Mouse (Mus musculus): ENCODE data around the gene Pwwp2b. TPM values are rescaled to one million over a fixed set of nuclear protein-coding genes. Genes with fewer than 3 reads are reported as not detected.
A peak's percentile ranks its signal among the peaks of the same experiment; 100 is the strongest.

Gene Pwwp2b
- polyA plus RNA-seq (2014; fragmentation: Nextera tagmentation; extraction: Ambion mirVana), result 13.1 and 13.5 TPM in 2 replicates

DNA sequence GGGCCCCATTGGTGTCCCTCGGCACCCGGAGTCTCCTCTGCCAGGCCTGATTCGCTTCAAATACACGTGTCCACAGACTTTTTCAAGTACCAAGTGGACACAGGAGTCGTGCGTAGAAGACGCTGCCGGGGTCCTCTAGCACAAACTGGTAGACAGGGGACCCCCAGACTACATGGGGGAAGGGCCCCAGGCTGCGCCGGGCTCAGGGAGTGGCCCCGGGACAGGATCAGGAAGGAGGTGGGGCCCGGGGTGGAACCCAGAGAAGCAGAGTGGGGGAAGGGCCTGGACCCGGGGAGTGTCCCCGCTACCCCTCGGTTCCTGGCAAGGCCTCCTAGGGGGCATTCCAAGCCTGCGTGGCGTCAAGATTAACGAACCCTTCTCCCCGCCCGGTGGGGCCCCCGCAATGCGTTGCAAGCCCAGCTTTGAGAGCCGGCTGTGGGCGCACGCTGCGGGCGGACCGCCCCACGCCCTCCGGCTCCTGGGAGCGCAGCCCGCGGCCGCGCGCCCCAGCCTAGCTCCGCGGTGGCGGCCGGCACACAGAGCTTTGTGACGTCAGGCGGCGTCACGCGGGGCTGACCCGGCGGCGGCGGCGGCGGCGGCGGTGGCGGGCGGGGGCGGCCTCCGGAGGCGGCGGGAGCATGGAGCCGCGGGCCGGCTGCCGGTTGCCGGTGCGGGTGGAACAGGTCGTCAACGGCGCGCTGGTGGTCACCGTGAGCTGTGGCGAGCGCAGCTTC, at the start of gene Pwwp2b:
Gene Pwwp2b, plus strand, starts transcription at position 602 of the 734 bp plus-strand sequence.
- TF ChIP-seq CTCF (IDR thresholded peaks at IDR 0.05; ENCODE audit: low read depth), result no peak
- Histone ChIP-seq H3K4me1 (ENCODE audit: insufficient read depth) (peaks cover 42% of the 10 kb centered on the region), H3K36me3 (ENCODE audit: insufficient read depth) (no peaks in the 10 kb centered on the region), H3K27me3 (ENCODE audit: insufficient read depth, low read length) (no peaks in the 10 kb centered on the region), H3K9me3 (ENCODE audit: low read depth, low read length) (no peaks in the 10 kb centered on the region), H3K4me3 (ENCODE audit: low read depth, low read length) (peak within 1 kb of the TSS; percentile 70), H3K27ac (ENCODE audit: low read depth) (peak within 1 kb of the TSS; percentile 88), H3K9ac (peak within 1 kb of the TSS; percentile 82), H3K4me2 (peak within 1 kb of the TSS; percentile 94)
- WGBS, result under 1% methylated on average over 71 of the region's 72 CpGs
- DNase-seq (peak; percentile 91), ATAC-seq (ENCODE audit: insufficient read depth) (peak; percentile 81)

DNA sequence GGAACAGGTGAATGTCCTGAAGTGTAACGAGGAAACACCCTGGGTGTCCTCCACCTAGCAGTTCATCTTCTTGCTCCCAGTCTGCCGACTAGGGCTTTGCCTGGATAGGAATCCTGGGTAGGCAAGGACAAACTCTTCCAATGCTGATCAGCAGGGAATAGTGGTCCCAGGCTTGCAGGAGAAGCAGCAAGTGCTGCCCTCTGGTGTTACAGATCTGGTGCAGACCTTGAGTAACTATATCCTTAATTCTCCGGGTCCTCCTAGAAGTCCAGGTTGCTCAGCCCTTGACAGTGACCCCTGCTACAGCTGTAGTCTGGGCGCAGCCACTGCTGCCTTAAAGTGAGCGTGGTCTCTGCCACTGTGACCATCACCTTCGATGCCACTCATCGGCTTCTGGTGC, 48.2 kb upstream of the Pwwp2b start:
- H3K9ac ChIP-seq, result no peak overlapping the region
- H3K36me3 ChIP-seq (ENCODE audit: insufficient read depth), result no peaks in the 10 kb centered on the region
- TF ChIP-seq CTCF (IDR thresholded peaks at IDR 0.05; ENCODE audit: low read depth), result peak; percentile 82
- no peak overlapping the region for H3K4me3 ChIP-seq (ENCODE audit: low read depth, low read length)
- no peak overlapping the region for H3K27ac ChIP-seq (ENCODE audit: low read depth)
- peak; percentile 47; the same call in 1 of the 2 replicates for ATAC-seq (ENCODE audit: insufficient read depth)
- 28% methylated on average over 7 of the region's 7 CpGs for WGBS
- no peaks in the 10 kb centered on the region for H3K27me3 ChIP-seq (ENCODE audit: insufficient read depth, low read length)
- peak; percentile 88 for DNase-seq
- no peaks in the 10 kb centered on the region for H3K4me1 ChIP-seq (ENCODE audit: insufficient read depth)
- no peaks in the 10 kb centered on the region for H3K9me3 ChIP-seq (ENCODE audit: low read depth, low read length)
- H3K4me2 ChIP-seq, result no peak overlapping the region

DNA sequence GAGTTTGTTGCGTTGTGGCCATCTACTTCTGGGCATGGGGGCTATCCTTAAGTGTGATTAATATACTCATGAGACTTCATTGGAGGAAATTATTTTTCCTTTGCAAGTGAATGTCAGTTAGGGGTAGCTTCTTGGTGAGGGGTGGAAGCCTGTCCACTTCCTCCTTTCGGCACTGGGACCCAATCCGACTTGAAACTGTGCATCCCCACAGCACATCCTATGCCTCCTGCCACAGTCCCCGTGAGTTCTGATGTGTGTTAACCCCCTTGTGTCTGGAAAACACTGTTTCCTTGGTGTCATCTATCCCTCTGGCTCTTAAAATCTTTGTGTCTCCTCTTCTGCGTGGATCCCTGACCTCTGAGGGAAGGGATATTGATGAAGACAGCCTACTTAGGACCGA, 47.1 kb upstream of the Pwwp2b start:
- no peak for DNase-seq
- no peak for TF ChIP-seq CTCF (IDR thresholded peaks at IDR 0.05; ENCODE audit: low read depth)
- H3K36me3 ChIP-seq (ENCODE audit: insufficient read depth), result no peaks in the 10 kb centered on the region
- WGBS, result 49% methylated on average over 6 of the region's 6 CpGs
- H3K4me3 ChIP-seq (ENCODE audit: low read depth, low read length), result no peak overlapping the region
- no peaks in the 10 kb centered on the region for H3K27me3 ChIP-seq (ENCODE audit: insufficient read depth, low read length)
- H3K4me2 ChIP-seq, result no peak overlapping the region
- no peaks in the 10 kb centered on the region for H3K4me1 ChIP-seq (ENCODE audit: insufficient read depth)
- H3K9me3 ChIP-seq (ENCODE audit: low read depth, low read length), result no peaks in the 10 kb centered on the region
- no peak for ATAC-seq (ENCODE audit: insufficient read depth)
- no peak overlapping the region for H3K9ac ChIP-seq
- H3K27ac ChIP-seq (ENCODE audit: low read depth), result no peak overlapping the region

DNA sequence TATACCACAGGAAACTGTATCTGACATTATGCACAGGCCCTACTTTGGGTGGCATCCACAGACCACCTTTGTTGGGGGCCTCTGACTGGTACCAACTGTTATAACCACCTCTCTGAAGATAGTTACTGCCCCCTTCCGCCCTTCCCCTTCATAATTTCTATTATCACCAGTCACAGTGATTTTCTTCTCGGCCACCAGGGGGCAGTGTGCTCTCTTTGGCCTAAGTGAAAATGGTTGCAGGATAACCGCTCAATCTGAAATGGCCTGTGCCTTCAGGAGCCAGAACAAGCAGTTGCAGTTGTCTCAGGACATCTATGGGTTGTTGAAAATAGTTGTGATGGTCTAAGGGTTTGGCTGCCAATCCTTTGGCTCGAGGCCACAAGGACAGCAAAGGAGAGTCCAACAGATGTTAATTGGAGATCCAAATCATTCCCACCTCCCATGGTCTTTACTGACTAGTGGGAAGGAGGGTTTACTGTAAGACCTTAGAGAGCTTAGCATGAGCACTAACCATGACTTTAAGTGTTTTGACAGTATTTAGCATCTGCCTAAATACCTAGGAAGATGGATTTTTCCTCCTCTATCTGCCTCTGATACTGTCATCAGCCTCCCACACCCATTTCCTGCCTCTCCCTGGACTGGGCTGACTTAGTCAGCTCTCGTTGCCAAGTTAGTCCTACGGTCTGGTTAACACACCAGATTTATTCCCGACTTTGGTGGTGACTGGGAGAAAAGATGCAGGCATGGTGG, 40.1 kb upstream of the Pwwp2b start:
- Histone ChIP-seq H3K4me2 (no peak overlapping the region), H3K9ac (no peak overlapping the region), H3K9me3 (ENCODE audit: low read depth, low read length) (no peaks in the 10 kb centered on the region), H3K4me1 (ENCODE audit: insufficient read depth) (no peaks in the 10 kb centered on the region), H3K36me3 (ENCODE audit: insufficient read depth) (no peaks in the 10 kb centered on the region), H3K27me3 (ENCODE audit: insufficient read depth, low read length) (no peaks in the 10 kb centered on the region), H3K4me3 (ENCODE audit: low read depth, low read length) (no peak overlapping the region), H3K27ac (ENCODE audit: low read depth) (no peak overlapping the region)
- ATAC-seq (ENCODE audit: insufficient read depth), result no peak
- peak; percentile 89 for DNase-seq
- peak; percentile 96 for TF ChIP-seq CTCF (IDR thresholded peaks at IDR 0.05; ENCODE audit: low read depth)
- WGBS, result 15% methylated on average over 7 of the region's 7 CpGs

DNA sequence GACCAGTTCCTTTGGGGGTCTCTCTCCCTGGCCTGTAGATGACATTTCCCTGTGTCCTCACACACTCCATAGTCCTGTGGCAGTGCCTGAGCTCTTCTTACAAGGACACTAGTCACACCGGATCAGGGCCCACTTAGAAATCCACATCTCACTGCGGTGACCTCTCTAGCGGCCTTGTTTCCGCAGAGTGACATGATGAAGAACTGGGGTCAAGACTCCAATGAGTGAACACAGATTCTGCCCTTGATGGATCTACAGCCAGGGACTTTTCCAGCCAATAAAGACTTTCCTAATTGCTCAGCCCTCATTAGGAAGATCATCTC, 39.5 kb upstream of the Pwwp2b start:
- H3K9ac ChIP-seq, result no peak overlapping the region
- H3K9me3 ChIP-seq (ENCODE audit: low read depth, low read length), result no peaks in the 10 kb centered on the region
- no peak for TF ChIP-seq CTCF (IDR thresholded peaks at IDR 0.05; ENCODE audit: low read depth)
- ATAC-seq (ENCODE audit: insufficient read depth) (no peak), DNase-seq (no peak)
- WGBS, result 56% methylated on average over 4 of the region's 4 CpGs
- H3K4me2 ChIP-seq, result no peak overlapping the region
- no peaks in the 10 kb centered on the region for H3K36me3 ChIP-seq (ENCODE audit: insufficient read depth)
- 0 out of 2 replicates have a peak, but pooled peaks cover 2% of the 10 kb centered on the region for H3K4me1 ChIP-seq (ENCODE audit: insufficient read depth)
- H3K27me3 ChIP-seq (ENCODE audit: insufficient read depth, low read length), result no peaks in the 10 kb centered on the region
- no peak overlapping the region for H3K4me3 ChIP-seq (ENCODE audit: low read depth, low read length)
- H3K27ac ChIP-seq (ENCODE audit: low read depth), result no peak overlapping the region

DNA sequence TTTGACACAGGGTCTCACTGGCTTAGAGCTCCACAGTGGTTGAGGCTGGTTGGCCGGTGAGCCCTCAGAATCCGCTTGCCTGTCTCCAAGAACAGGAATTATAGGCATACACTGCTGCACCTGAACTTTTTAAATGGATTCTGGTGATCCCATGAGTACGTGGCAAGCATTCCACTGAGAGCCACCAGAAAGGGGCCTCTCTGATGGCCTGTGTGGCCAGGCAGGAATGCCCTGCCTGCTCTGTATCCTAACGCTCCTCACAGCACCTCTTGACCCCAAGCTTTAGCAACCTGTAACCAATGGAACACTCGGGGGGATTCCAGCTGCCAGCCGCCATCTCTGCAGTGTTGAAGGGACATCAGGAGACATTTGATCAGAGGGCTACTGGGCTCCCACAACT, 36.5 kb upstream of the Pwwp2b start:
- H3K27ac ChIP-seq (ENCODE audit: low read depth), result no peak overlapping the region
- no peaks in the 10 kb centered on the region for H3K27me3 ChIP-seq (ENCODE audit: insufficient read depth, low read length)
- TF ChIP-seq CTCF (IDR thresholded peaks at IDR 0.05; ENCODE audit: low read depth), result no peak
- WGBS, result 73% methylated on average over 6 of the region's 6 CpGs
- H3K4me3 ChIP-seq (ENCODE audit: low read depth, low read length), result no peak overlapping the region
- no peak overlapping the region for H3K9ac ChIP-seq
- H3K9me3 ChIP-seq (ENCODE audit: low read depth, low read length), result no peaks in the 10 kb centered on the region
- no peak for ATAC-seq (ENCODE audit: insufficient read depth)
- no peaks in the 10 kb centered on the region for H3K36me3 ChIP-seq (ENCODE audit: insufficient read depth)
- H3K4me2 ChIP-seq, result no peak overlapping the region
- no peak for DNase-seq
- H3K4me1 ChIP-seq (ENCODE audit: insufficient read depth), result 0 out of 2 replicates have a peak, but pooled peaks cover 4% of the 10 kb centered on the region

Data from lung, embryonic 14.5 days (tissue).